Mouse (Mus musculus) C2C12 (cell line): ENCODE results near the gene Pdzd3.

ENCODE experiments used
- CEBPB ChIP-seq: IDR thresholded peaks from one replicate; pipeline ENCODE4 v1.6.1; 2011; ENCODE audit warnings: low read depth, mild to moderate bottlenecking, control low read depth, moderate library complexity
- CTCF ChIP-seq: IDR thresholded peaks from one replicate; pipeline ENCODE4 v1.5.1; 2011; ENCODE audit not compliant: control insufficient read depth, insufficient read depth, insufficient read length
- FOSL1 ChIP-seq: IDR thresholded peaks from one replicate; pipeline ENCODE4 v1.8.0; 2011; ENCODE audit warnings: mild to moderate bottlenecking, low read length; ENCODE audit not compliant: poor library complexity, insufficient read depth, severe bottlenecking
- MAX ChIP-seq: IDR thresholded peaks from one replicate; pipeline ENCODE4 v1.6.1; 2011; ENCODE audit warnings: mild to moderate bottlenecking, control low read depth
- MYOD1 ChIP-seq: IDR thresholded peaks from one replicate; pipeline ENCODE4 v1.6.1; 2011; ENCODE audit warnings: low read depth; ENCODE audit not compliant: control insufficient read depth, insufficient read length
- MYOG ChIP-seq: IDR thresholded peaks from one replicate; pipeline ENCODE4 v1.6.1; 2011; ENCODE audit not compliant: control insufficient read depth, insufficient read length; ENCODE audit errors: extremely low read depth
- USF1 ChIP-seq: IDR thresholded peaks from one replicate; pipeline ENCODE4 v1.6.1; 2011; ENCODE audit warnings: low read depth, mild to moderate bottlenecking, control low read depth, moderate library complexity

- TF ChIP-seq CTCF (no peak), MAX (no peak), FOSL1 (no peak), MYOD1 (no peak), MYOG (no peak), USF1 (no peak), CEBPB (no peak)
Observed at GRCm38 (mm10) chr9:44267319-44268026, 16.2 kb upstream of the Pdzd3 start.
